Mouse (Mus musculus): ENCODE results near the gene Trpm3.
"Not testable (repeated sequence)": the region's sequence is repeated elsewhere in the genome, so short reads cannot be mapped to it uniquely, and the experiment has no call there.

The Trpm3 gene

DNA sequence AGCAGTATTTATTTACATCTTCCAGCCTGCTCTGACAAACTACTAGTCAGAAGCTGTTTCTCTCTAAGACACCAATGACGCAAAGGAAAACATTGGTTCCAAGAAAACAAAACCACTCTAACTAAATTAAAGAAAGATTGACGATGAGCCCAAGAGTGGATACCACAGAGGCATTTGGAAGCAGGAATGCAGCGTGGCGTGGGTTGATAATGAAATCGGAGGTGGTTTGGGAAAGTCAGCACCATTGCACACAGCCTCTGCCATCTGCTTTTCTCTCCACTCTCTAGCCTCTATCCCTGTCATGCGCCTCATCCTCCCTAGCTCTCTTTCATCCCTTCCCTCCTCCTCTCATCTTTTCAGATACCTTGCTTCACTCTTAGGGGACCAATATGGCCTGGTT, 826.6 kb downstream of the Trpm3 start:
- no peak for DNase-seq (ENCODE audit: low read depth, low spot score)

DNA sequence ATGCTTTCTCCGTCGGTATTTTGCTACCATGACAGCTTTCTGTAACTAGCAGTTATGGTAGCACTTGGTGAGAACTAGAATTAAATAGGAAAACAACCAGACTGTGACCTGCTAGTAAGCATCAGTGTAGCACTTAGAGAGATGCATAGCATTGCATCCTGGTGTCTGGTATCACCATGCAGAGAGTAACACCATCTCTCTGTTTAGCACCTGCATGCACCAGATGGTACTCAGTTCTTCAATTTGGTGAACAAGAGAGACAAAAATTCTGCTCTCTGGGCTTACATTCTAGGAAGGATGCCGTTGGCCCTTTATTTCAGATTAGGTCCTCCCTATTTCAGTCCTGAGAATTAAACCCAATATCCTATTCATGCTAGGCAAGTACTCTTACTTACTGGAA, 834.4 kb downstream of the Trpm3 start:
- DNase-seq (ENCODE audit: low read depth, low spot score) = no peak

DNA sequence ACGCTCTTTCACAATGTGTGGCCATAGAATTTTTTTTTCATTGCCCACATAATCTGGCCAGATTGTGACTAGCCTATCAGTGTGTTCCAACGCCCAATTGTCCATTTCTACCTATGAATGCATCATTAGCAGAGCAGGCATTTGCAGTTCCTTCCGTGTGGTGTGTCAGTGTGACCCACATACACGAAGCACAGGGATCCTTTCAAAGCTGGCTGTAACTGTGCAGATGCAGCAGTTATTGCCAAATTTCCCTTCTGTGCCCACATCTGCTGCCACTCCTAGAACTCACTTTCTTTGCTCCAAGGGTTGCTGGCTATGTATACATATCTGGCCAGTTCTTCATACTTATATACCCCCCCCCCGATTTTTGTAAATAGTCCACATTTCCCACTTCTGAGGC, 834.9 kb downstream of the Trpm3 start:
- no peak for DNase-seq (ENCODE audit: low read depth, low spot score)

DNA sequence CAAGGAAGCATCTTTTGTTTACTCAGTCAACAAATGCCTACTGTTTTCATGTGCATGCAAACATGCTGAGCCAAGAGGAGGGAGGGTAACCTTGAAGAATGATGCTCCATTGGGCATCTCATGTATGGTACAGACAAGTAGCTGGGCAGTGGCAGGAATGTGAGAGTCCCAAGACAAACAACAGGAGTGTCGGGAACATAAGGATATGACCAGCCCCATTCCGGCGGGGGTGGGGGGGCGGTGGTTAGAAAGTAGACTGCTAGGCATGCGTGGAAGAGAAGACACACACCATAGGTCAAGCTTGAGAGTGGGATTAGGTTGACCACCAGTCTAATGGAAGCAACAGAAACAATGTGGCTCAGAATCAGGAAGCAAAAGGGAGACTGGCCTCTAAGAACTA, 837.0 kb downstream of the Trpm3 start:
- DNase-seq (ENCODE audit: low read depth, low spot score) = no peak

DNA sequence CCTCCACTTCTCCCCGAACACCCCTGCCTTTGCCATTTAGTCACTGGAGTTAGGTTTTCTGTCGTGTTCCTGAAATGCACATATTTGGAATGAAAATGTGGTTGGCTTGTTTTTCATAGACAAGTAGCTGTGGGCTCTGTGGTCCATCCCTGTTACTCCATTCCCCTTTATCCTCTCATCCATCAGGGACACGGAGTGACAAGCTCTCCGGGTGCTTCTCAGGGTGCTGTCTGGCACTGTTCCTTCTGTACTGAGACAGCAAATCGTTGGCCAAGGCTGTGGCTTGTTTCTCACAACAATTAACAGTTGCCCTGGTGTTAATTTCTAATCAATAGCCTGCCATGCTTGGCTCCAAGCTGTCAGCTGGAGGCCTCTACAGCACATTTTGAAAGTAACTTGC, 838.7 kb downstream of the Trpm3 start:
- no peak for DNase-seq (ENCODE audit: low read depth, low spot score)

DNA sequence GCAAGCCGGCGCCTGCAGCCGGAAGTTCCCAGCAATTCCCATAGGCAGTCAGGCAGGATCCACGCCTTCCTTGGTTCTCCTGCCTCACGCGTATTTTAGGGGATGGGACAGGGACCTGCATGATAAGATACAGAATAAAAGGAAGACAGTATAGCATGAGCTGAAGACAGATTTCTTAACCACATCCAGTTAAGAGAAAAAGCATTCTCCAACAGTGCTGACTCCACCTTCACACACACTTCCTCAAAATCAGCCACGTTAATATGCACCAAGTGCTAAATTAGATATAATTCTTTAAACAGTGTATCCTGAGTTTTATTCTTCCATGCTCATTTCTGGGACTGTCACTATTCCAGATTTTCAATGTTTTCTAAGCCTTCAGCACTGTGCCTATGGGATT, 839.9 kb downstream of the Trpm3 start:
- DNase-seq (ENCODE audit: low read depth, low spot score) = no peak

DNA sequence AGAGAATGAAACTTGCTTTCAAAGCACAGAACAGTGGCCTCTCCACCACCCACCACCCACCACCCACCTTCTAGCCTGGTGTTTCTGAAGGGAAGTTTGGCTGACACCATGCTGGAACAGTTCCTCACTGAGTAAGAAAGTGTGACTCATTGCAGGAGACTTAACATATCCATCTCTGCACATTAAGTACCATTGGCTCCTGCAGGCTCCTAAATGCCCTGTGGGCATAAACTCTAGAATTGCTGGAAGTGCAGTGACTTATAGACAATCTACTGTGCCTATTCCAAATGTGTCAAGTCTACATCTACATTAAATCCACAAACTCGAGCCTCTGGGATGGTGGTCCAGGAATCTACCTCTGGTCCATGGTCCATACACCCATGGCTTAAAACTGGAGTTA, 840.3 kb downstream of the Trpm3 start:
- DNase-seq (ENCODE audit: low read depth, low spot score) = no peak

DNA sequence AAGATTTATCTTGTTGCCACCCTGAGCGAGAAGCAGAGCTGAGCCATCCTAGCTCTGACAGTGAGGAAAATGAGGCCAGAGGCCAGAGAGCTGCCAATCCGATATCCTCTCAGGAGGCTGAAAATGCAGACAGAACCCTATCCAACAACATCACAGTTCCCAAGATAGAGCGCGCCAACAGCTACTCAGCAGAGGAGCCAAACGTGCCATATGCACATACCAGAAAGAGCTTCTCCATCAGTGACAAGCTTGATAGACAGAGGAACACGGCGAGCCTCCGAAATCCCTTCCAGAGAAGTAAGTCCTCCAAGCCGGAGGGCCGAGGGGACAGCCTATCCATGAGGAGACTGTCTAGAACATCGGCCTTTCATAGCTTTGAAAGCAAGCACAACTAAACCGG, 849.1 kb downstream of the Trpm3 start:
- DNase-seq (ENCODE audit: low read depth, low spot score) = no peak

DNA sequence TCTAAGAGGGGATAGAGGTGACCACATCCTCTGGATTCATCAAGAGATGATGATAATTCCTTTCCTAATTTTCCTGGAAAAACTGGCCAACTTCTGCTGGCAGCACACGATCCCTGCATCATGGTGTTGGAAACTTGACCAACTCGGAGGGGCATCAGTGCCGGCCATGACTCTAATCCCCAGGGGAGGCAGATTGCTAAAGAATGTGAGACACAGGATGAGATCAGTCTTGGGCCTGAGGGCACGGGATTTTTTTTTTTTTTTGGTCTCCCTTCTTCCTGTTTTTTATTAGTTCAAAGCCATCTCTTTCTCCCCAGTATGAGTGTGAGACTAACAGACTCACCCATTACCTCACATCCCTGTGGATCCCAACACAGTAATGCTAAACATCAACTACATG, 855.1 kb downstream of the Trpm3 start:
- DNase-seq (ENCODE audit: low read depth, low spot score) = no peak

DNA sequence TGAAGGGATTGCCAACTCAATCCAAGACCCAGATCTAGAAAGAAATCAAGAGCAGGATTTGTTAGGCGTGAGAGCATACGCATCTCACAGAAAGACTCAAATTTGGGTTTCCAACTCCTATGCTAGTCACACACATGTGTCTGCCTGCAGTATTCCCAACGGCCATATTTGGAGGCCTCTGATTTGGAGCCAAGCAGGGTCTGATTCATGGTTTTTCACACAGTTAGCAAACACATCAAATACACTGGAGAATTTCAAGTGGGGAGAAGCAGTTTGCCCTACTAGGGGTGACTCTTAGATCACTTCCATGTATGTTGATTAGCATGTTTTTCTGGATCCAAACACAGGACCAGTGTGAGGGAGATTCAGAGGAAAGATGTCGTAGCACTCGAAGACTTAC, 855.7 kb downstream of the Trpm3 start:
- DNase-seq (ENCODE audit: low read depth, low spot score) = no peak

DNA sequence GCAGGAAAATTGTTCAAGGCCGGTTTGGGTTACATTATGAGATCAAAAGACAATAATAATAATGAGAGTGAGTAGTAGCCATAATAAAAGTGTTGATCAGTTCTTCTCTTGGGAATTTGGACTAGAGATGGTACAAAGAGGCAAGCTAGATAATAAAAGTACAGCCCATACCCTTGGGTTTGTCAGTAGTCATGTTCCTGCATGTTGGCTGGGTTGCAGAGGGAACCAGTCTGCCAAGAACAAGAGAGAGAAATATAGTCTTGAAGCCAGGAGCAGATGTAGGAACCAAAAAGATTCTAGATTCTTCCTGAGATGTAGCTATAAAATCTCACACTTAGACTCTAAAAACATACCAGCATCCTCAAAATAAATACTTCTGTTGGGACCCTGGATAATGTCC, 861.4 kb downstream of the Trpm3 start:
- DNase-seq (ENCODE audit: low read depth, low spot score) = no peak

DNA sequence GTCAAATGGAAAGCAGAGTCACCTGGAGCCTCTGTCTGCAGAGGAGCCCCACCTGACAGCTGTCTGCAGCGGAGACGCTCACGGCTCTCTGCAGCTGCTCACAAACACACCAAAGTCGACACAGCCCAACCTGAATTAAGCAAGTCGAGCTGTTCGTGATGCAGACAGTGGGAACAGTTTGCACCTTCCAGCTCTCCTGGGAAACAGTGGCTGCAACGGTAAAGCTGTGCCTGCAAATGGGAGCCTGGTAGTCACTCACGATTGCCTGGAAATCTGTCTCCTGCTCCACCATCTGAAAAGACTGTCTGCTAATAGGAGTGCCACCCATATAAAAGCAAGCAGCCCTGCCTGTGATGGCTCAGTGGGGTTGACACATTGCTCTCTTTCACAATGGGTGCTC, 865.0 kb downstream of the Trpm3 start:
- DNase-seq (ENCODE audit: low read depth, low spot score) = no peak

DNA sequence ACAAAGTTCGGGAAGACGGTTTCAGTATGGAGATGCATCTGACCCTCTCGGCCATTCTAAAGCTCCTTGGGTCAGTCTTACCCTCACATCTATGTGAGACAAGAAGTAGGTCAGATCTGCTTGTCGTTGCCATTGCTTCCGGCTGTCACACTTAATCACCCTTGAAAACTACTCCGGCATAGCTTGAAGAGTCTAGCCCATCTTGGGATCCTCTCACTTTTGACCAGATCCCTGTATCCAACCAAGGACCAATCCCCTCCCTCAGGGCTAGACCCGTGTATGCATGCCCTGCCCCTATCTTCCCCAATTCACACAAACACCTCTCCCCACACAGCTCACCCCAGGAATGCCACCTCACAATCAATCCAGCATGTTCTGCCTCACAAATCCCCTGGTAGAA, 867.0 kb downstream of the Trpm3 start:
- no peak for DNase-seq (ENCODE audit: low read depth, low spot score)

DNA sequence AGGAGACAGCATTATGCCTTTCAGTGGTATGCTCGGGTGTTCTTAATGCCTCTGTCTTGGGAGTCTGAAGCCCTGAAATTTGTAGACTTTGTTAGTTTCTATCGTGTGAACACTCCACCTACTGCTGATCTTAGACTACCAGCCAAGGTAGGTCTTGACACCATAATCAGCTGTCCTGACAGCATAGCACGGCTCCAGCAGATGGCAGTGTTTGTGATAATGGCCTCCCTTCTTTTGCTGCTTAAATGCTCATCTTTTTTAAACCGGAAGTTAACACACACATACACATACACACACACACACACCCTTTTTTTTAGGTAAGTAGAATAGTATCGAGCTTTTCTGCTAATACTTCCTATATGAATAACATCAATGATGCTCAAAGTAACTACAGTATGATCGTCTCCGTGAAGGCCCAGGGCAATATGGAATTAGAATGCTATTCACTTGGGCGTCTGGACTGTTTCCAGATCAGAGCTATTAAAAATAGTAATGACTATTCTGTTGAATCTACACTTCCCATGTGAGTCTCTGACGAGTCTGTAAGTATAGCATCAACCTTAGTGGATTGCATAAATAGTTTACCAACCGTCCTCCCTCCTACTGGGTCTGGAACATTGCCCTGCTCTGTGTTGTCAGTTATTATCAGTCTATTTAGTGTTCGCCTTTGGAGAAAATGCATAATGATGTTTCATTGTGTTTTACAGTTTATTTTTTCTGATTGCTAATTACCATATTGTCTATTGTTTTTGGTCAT, 867.8 kb downstream of the Trpm3 start:
- DNase-seq (ENCODE audit: low read depth, low spot score) = peak; percentile 61

DNA sequence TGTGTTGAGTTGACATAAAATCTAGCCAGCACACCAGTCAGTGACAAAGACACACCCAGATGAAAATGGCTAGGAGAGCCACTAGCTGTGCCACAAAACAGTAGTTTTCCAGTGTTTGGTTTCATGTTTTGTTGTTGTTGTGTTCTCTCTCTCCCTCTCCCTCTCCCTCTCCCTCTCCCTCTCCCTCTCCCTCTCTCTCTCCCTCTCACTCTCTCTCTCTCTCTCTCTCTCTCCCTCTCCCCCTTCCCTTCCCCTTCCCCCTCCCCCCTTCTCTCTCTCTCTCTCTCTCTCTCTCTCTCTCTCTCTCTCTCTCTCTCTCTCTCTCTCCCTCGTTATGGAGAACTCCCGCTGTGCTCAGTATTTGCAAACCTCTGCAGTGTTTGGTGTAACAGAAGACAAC, 874.8 kb downstream of the Trpm3 start:
- DNase-seq (ENCODE audit: low read depth, low spot score) = no peak

DNA sequence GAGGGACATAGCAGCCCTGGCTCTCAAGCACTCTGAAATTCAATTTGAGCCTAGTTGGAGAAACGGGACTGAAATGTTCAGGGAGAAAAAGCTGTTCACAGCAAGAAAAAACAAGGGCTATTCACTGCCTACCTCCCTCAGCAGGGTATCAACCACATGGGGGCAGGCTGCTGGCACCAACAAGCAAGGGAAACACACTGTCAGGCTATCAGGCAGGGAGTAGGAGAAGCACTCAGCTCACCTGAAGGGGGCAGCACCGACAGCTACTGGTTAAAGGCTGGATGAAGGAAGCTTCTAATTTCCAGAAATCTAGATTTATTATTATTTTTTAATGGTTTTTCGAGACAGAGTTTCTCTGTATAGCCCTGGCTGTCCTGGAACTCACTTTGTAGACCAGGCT, 876.7 kb downstream of the Trpm3 start:
- peak; percentile 88 for DNase-seq (ENCODE audit: low read depth, low spot score)

DNA sequence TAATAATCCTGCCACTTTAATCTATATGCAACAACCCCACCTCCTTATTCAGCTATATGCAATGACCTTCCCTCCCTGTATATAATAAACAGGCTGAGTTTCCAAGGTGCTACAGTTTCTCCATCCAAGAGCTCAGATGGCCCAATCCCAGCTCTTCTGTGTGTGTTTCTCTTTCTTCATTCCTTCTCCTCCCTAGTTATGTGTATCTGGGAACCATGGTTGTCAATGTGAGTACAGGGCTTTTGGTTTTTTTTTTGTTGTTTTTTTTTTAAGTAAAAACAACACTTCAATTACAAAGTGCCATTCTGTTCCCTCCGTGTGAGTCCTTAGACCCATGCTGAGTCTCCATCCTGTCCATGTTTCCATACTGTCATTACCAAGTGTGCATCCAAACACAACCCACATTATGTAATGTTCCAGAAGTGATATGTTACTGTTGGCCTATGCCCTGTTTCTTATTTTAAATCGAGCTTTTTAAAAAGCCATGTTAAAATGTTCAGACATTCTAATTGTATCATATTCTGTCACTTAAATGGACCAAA, 879.4 kb downstream of the Trpm3 start:
- DNase-seq (ENCODE audit: low read depth, low spot score) = no peak

DNA sequence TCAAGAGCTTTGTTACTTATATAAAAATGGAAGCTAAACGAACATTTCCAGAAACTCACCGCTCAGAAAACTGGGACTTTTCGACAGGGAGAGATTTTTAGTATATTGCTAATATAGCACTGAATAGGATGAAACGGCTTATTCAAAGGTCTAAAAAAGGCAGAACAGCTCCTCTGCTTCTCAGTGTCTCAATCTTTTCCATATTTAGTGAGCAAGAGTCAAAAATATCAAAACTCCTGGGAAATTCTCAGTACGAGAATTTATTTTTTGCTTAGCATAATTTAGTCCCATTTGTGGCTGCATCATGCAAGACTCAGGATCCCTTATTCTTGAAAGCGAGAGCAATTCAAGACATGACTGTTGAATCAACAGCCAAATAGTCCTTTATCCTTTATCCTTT, 884.1 kb downstream of the Trpm3 start:
- no peak for DNase-seq (ENCODE audit: low read depth, low spot score)

DNA sequence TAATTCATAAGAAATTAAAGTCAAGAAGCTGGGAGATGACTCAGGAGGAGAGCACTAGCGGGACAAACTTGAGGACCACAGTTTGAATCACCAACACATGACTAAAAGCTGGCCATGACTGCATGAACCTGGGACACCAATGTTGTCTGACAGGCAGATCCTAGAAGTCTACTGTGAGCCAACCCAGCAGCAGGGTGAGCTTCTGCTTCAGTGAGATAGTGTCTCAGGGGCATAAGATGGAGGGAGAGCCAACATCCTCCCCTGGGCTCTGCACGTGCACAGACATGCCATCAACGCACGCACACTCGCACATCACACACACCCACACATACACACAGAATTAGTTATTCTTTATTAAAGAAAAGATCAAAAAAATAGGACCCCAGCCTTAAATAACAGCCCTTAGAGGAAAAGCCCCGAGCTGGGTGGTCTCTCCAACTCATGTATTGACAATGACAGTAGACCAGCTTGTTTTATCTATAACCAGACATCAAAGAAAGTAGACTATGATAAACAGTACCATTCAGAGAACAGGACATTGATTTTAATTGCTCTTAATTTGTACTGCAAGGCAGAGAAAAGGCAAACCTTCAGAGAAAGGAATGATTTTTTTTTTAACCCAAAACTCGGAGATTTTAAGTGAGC, 884.6 kb downstream of the Trpm3 start:
- no peak for DNase-seq (ENCODE audit: low read depth, low spot score)

DNA sequence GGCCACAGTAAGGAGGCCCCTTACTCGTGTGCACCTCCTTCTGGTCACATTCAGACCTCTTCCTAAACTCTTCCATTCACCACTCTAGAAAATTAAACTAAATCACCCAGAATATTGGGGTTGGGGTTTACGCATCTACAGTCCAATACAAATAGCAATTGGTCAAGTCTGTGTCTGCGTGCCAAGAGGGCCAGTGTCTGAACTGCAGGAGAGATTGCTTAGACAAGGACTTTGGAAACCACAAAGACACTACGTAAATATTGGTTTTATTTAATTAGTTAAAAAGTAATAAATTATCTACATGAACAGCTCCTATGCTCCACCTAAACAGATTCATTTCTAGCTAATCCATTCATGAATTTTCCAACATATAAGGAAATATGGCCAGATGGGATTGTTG, 886.0 kb downstream of the Trpm3 start:
- no peak for DNase-seq (ENCODE audit: low read depth, low spot score)

DNA sequence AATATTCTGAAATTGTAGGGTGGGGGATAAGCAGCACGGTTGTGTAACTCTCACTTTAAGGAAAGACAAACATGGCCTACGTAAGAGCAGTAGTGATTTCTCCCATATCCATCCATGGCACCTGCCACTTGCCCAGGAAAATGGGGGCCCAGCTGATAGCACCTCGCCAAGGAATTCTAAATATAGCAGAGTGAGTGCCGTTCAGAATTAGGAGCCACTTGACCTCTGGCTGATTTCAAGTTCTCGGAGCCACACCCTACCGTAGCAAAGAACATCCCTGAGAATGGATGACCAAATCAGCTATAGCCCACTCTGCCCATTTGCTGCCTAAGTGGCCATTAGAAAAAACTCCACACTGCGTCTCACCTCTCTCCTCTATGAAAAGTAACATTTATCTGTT, 887.6 kb downstream of the Trpm3 start:
- no peak for DNase-seq (ENCODE audit: low read depth, low spot score)

DNA sequence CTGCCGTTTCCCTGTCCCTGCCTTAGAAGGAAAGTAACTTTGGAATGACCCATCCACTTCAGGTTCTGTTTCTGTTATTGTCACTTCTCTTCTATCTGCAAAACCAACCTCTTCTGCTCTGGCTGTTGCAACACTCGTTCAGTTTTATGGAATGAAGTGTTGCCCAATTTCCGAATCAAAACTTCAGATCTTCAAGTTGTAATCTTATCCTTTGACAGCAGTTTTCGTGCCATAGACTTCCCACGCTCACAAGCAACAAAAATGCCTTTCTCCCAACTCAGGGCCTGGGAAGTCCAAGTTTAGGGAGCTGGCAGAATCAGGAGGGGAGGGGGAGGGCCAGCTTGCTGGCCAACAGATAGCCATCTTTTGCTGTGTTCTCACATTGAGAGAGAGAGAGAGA, 889.4 kb downstream of the Trpm3 start:
- DNase-seq (ENCODE audit: low read depth, low spot score) = no peak

DNA sequence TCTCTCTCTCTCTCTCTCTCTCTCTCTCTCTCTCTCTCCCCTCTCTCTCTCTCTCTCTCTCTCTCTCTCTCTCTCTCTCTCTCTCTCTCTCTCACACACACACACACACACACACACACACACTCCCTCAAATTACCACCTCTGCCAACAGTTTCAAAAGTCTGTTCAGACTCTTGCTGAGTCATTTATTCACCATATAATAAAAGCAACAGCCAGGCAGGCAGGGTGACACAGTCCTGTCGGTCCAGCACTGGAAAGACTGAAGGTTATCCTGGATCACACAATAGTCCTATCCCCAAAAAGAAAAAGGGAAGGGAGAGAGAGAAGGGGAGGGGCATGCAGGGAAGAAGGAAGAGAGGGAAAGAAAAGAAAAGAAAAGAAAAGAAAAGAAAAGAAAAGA, 894.5 kb downstream of the Trpm3 start:
- not testable (repeated sequence) for DNase-seq (ENCODE audit: low read depth, low spot score)
